Comparison of ENCODE assay signal across 8 mouse cellular contexts in genomic region chr5:18360956-18361355, GRCm38 (mm10). TPM values are rescaled to one million over a fixed set of nuclear protein-coding genes. Genes with fewer than 3 reads are reported as not detected.
DNase-seq lines count a peak whose midpoint lies in the region; ATAC-seq and TF ChIP-seq lines count a peak whose summit lies in the region.

No protein-coding gene starts in this region.

- ATAC-seq in heart, embryonic 11.5 days (replicated peaks; ENCODE audit: insufficient number of reproducible peaks, low FRiP score, low TSS enrichment) = no peak
- no peak for ATAC-seq in forebrain, postnatal 0 days
- no peak for ATAC-seq in liver, postnatal 0 days

- H3K4me3 ChIP-seq in heart, embryonic 11.5 days (ENCODE audit: low read depth, low read length) = peak overlapping the region; percentile 83
- peak overlapping the region; percentile 83 to 88 for H3K4me3 ChIP-seq in ES-E14 (ENCODE audit: insufficient read depth in 1 of 2, low read depth in 1 of 2, low read length in 2 of 2, poor library complexity in 1 of 2, severe bottlenecking in 1 of 2)
- H3K4me3 ChIP-seq in forebrain, postnatal 0 days (ENCODE audit: low read depth, low read length) = peak overlapping the region; percentile 94
- peak overlapping the region; percentile 59; the same call in 1 of the 2 replicates for H3K4me3 ChIP-seq in liver, postnatal 0 days (ENCODE audit: low read depth, low read length)

- intact Hi-C loops in heart, postnatal 10 days (cut with DNase I) = no loop called here

- 0 out of 2 replicates have a peak, but pooled peaks cover 3% of the 10 kb centered on the region for H3K4me1 ChIP-seq in heart, embryonic 11.5 days (ENCODE audit: control insufficient read depth, insufficient read depth, low read length)
- H3K4me1 ChIP-seq in ES-E14 (ENCODE audit: control insufficient read depth in 2 of 2, insufficient read depth in 2 of 2, low read length in 2 of 2, poor library complexity in 1 of 2) = 0 out of 4 replicates have a peak, but pooled peaks cover 0 to 1% of the 10 kb centered on the region in 2 experiments
- H3K4me1 ChIP-seq in forebrain, postnatal 0 days (ENCODE audit: insufficient read depth) = peaks cover 12% of the 10 kb centered on the region; the same call in 1 of the 2 replicates
- H3K4me1 ChIP-seq in liver, postnatal 0 days (ENCODE audit: insufficient read depth) = peaks cover 4% of the 10 kb centered on the region

- no peak for TF ChIP-seq EP300 in liver, postnatal 0 days (IDR thresholded peaks at IDR 0.05; ENCODE audit: low read depth)

- H3K36me3 ChIP-seq in heart, embryonic 11.5 days (ENCODE audit: control insufficient read depth, insufficient read depth, low read length) = no peaks in the 10 kb centered on the region
- no peaks in the 10 kb centered on the region for H3K36me3 ChIP-seq in ES-E14 (ENCODE audit: control insufficient read depth, insufficient read depth, low read length, poor library complexity, severe bottlenecking)
- H3K36me3 ChIP-seq in forebrain, postnatal 0 days (ENCODE audit: insufficient read depth) = no peaks in the 10 kb centered on the region
- H3K36me3 ChIP-seq in liver, postnatal 0 days (replicated peaks; ENCODE audit: insufficient read depth, low read length) = no peaks in the 10 kb centered on the region

- H3K9ac ChIP-seq in heart, embryonic 11.5 days (ENCODE audit: low read depth, low read length) = peak overlapping the region; percentile 87; the same call in 1 of the 2 replicates
- peak overlapping the region; percentile 82; the same call in 1 of the 2 replicates for H3K9ac ChIP-seq in ES-E14 (ENCODE audit: insufficient read depth, low read depth, low read length, poor library complexity, severe bottlenecking)
- peak overlapping the region; percentile 92; the same call in 1 of the 2 replicates for H3K9ac ChIP-seq in forebrain, postnatal 0 days
- no peak overlapping the region for H3K9ac ChIP-seq in liver, postnatal 0 days (replicated peaks)

- H3K4me2 ChIP-seq in heart, embryonic 11.5 days = peak overlapping the region; percentile 93
- peak overlapping the region; percentile 63 for H3K4me2 ChIP-seq in forebrain, postnatal 0 days (ENCODE audit: low read depth)
- peak overlapping the region; percentile 88; the same call in 1 of the 2 replicates for H3K4me2 ChIP-seq in liver, postnatal 0 days (ENCODE audit: low read depth, low read length)

- H3K27ac ChIP-seq in heart, embryonic 11.5 days (ENCODE audit: low read depth, low read length) = no peak overlapping the region
- H3K27ac ChIP-seq in ES-E14 (ENCODE audit: insufficient read depth, low read depth, low read length, poor library complexity, severe bottlenecking) = no peak overlapping the region
- H3K27ac ChIP-seq in forebrain, postnatal 0 days (ENCODE audit: low read depth, low read length) = no peak overlapping the region
- H3K27ac ChIP-seq in liver, postnatal 0 days (ENCODE audit: low read depth) = no peak overlapping the region

- TF ChIP-seq CTCF in forebrain, postnatal 0 days (IDR thresholded peaks at IDR 0.05; ENCODE audit: low read depth) = no peak
- no peak for TF ChIP-seq CTCF in liver, postnatal 0 days (IDR thresholded peaks at IDR 0.05; ENCODE audit: low read depth)

- DNase-seq in heart, postnatal 10 days = no peak
- DNase-seq in ES-E14 (ENCODE audit: low read depth, low spot score) = no peak
- no peak for DNase-seq in forebrain, postnatal 0 days
- DNase-seq in liver, postnatal 0 days = no peak
- no peak for DNase-seq in urinary bladder, postnatal 14 days (ENCODE audit: low spot score)
- no peak for DNase-seq in c-Kit-positive CD71-positive TER-119-positive erythroid progenitor cells, embryonic 14.5 days (ENCODE audit: low spot score)
- no peak for DNase-seq in spleen, postnatal 14 days (ENCODE audit: low spot score in 2 of 2)

- 29% methylated on average over 6 of the region's 6 CpGs for WGBS in heart, embryonic 11.5 days (ENCODE audit: insufficient replicate concordance)
- 29% methylated on average over 6 of the region's 6 CpGs for WGBS in forebrain, postnatal 0 days
- WGBS in liver, postnatal 0 days (ENCODE audit: insufficient replicate concordance) = 36% methylated on average over 6 of the region's 6 CpGs

- no peaks in the 10 kb centered on the region for H3K9me3 ChIP-seq in heart, embryonic 11.5 days (replicated peaks; ENCODE audit: control insufficient read depth, low read length)
- H3K9me3 ChIP-seq in ES-E14 (ENCODE audit: control insufficient read depth, insufficient read depth, low read depth, low read length) = no peaks in the 10 kb centered on the region
- H3K9me3 ChIP-seq in forebrain, postnatal 0 days (ENCODE audit: low read length) = no peaks in the 10 kb centered on the region
- no peaks in the 10 kb centered on the region for H3K9me3 ChIP-seq in liver, postnatal 0 days (ENCODE audit: low read length)

- in situ Hi-C loops in ES-E14 (cut with MboI; ENCODE audit: low sequenced_read_pairs in 2 of 2, unreplicated experiment in 2 of 2) = no loop called here

- H3K27me3 ChIP-seq in heart, embryonic 11.5 days (ENCODE audit: control insufficient read depth, insufficient read depth, low read length) = no peaks in the 10 kb centered on the region
- no peaks in the 10 kb centered on the region for H3K27me3 ChIP-seq in forebrain, postnatal 0 days (ENCODE audit: insufficient read depth, low read length)
- peaks cover 27% of the 10 kb centered on the region for H3K27me3 ChIP-seq in liver, postnatal 0 days (ENCODE audit: insufficient read depth, low read length)

TF ChIP-seq in ES-E14, 5 proteins besides CTCF, POLR2A, EP300 and RAD21:
- TF ChIP-seq MAFK (IDR thresholded peaks at IDR 0.05; ENCODE audit: insufficient read depth, low read depth, low read length) (no peak), ZNF384 (IDR thresholded peaks at IDR 0.05; ENCODE audit: low read depth, low read length) (no peak), ZC3H11A (IDR thresholded peaks at IDR 0.05; ENCODE audit: borderline replicate concordance, low read depth, low read length) (no peak), HCFC1 (IDR thresholded peaks at IDR 0.05; ENCODE audit: borderline replicate concordance, insufficient read depth, low read length) (no peak), CHD2 (IDR thresholded peaks at IDR 0.05; ENCODE audit: low read depth, low read length) (no peak)

RNA-seq across cellular contexts. Expression of gene Gnai1, which starts 0.8 kb away (rescaled TPM):
- polyA plus RNA-seq in heart, embryonic 11.5 days (2014; fragmentation: Nextera tagmentation; extraction: Ambion mirVana) = 21.4 and 28.9 TPM in 2 replicates
- 10 to 100 TPM; 15.0 to 16.4 TPM for total RNA-seq in heart, postnatal 10 days (2021)
- total RNA-seq in ES-E14 (2012; rRNA removed) = 7.5 and 8.6 TPM in 2 replicates
- 102 and 112 TPM in 2 replicates for total RNA-seq in forebrain, postnatal 0 days (2014; rRNA removed)
- polyA plus RNA-seq in forebrain, postnatal 0 days (2015; fragmentation: Nextera tagmentation; extraction: Ambion mirVana) = 104 and 114 TPM in 2 replicates
- 1.6 and 1.7 TPM in 2 replicates for polyA plus RNA-seq in liver, postnatal 0 days (2015; fragmentation: Nextera tagmentation; extraction: Ambion mirVana)
